Mouse (Mus musculus): ENCODE measurements at regions not wholly inside any gene's neighbourhood (a gene's known extent, or its start where the extent isn't known, plus 50 kb on each side); places are given as distances from the start of the nearest gene placed in this dataset.

- no peak for DNase-seq (ENCODE audit: low read depth, low spot score)
Measured at GRCm38 (mm10) chr15:56043282-56043681, 1434.1 kb downstream of the Slc22a22 start.

- no peak for DNase-seq (ENCODE audit: low read depth, low spot score)
Measured at GRCm38 (mm10) chr15:56042449-56042848, 1435.0 kb downstream of the Slc22a22 start.

- DNase-seq (ENCODE audit: low read depth, low spot score): no peak
Measured at GRCm38 (mm10) chr15:56030007-56030406, 1447.4 kb downstream of the Slc22a22 start.

DNA sequence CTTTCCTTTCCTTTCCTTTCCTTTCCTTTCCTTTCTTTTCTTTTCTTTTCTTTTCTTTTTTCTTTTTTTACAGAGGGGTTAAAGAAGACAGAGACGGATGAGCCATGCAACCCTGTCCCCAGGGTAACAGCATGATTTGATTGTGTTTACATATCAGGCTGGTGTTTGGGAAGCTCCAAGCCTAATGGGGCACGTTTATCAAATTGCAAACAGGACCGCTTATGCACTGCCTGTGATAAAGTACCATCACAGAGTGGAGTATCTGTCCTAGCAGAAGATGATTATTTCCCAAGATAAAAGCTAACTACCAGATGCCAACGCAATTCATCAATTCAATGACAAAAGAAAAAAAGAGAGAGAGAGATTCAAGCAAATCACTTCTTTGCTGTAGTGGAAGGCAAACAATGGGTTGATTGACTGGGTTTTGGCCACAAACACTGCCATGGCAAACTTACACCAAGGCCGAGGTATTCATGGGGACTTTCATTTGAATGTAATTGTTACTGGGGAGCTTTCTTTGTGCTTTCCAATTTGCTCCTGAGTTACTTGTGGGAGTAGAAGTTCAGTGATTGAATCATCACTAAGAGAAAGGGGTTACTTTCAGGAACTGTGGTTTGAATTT lies 1450.1 kb downstream of the Slc22a22 start:
- DNase-seq (ENCODE audit: low read depth, low spot score): no peak

DNA sequence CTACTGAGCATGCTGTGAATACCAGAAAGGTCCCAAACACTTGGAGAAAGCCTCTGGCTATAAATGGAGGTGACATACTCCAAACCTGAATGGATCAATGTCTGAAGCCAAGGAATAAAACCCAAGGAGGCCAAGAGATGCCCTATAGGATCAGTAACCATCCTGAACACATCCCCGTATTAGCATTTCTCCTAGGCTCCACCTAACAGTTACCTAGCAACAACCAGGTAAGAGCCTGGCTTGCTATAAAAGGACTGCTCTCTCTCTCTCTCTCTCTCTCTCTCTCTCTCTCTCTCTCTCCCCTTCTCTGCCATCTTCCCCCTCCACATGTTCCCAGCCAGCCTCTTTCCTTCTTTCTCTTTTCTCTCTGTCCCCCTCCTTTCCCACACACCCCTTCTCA lies 1452.7 kb downstream of the Slc22a22 start:
- no peak for DNase-seq (ENCODE audit: low read depth, low spot score)

DNA sequence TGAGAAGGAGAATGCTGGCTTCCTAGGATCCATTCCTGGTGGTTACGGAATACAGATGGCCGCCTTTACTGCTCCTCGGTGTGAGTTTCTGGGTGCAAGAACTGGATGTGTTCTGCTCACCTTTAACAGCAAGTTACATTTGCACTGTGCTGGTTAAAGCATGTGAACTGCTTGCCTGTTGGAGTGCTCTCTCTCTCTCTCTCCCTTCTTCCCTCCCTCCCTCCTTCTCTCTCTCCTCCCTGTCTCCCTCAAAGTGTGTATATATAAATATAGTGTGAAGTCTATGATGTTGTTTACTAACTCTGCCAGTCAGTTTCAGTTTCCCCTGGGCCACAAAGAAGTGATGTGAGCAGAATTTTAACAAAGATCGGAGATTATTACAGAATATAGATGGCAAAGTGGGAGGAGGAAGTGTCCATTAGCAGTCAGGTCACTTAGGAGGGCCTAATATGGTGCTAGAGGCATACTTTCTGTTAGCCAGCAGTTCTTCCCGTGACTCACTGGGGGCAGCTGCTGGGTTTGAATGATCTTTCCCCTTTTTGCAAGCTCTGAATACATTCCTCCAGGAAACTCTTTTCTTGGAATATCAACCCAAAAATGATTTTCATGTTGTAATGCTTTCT lies 1453.5 kb downstream of the Slc22a22 start:
- no peak for DNase-seq (ENCODE audit: low read depth, low spot score)

GRCm38 (mm10) chr15:56022315-56022714 lies 1455.1 kb downstream of the Slc22a22 start:
- no peak for DNase-seq (ENCODE audit: low read depth, low spot score)

- no peak for DNase-seq (ENCODE audit: low read depth, low spot score)
Measured at GRCm38 (mm10) chr15:56018141-56018540, 1459.3 kb downstream of the Slc22a22 start.

GRCm38 (mm10) chr15:56017561-56017960 lies 1459.9 kb downstream of the Slc22a22 start:
- no peak for DNase-seq (ENCODE audit: low read depth, low spot score)

DNA sequence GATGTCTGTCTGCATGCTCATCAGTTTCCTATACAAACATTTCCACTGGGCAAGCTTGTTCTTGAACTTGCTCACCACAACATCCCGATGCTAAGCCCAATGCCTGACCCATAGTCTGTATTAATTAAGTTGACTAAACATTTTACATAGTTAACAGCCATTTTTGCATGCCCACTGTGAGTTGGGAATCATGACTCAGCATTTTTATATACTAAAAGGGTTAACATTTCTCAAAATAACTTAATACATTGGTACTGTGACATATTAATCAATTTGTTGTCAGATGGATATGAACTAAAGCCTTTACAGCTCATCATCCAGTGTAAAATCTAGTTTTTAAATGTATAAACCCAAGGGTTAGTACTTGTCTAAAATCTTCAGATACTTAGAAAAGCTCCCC lies 1461.4 kb downstream of the Slc22a22 start:
- DNase-seq (ENCODE audit: low read depth, low spot score): no peak

GRCm38 (mm10) chr15:56014059-56014620 lies 1463.3 kb downstream of the Slc22a22 start:
- DNase-seq (ENCODE audit: low read depth, low spot score): no peak

DNA sequence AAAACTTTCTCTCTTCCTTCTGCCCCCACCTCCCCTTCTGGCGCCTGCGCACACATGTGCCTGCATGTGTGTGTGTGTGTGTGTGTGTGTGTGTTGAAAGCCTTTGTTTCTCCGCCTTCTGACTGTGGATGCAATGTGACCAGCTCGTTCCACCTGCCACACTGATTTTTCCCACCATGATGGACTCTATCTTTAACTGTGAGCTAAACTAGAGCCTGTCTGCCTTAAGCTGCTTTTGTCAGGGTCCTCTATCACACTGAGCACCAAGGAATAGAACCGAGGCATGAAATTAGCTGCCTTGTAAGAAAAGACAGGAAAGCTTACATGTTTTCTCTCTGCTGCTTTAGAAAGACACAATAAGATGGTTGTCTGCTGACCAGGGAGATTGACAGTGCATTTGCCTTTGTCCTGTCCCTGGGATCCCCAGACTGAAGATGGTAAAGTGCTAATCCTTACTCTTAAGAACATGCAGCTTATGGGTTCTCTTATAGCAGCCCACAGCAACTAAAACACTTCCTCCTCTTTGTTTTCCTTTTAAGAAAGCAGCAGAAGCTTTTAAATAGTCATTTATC lies 1468.7 kb downstream of the Slc22a22 start:
- DNase-seq (ENCODE audit: low read depth, low spot score): no peak

DNA sequence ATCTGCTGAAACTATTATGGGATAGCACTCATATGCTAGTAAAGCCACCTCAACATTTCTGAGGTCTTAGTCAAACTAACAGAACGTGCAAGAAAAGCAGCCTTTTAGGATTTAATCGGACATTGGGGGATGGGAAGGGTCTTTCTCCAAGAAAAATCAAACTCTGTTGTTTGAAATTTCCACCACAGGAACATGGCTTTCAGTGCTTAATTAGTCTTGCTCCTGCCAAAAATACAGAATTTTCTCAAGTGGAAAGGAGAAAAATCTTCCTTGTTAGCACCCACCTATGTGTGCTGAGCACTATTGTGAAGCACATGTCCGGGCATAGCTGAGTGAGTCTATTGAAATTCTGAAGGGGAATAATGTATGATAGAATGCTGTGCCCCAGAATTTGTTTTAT lies 1470.0 kb downstream of the Slc22a22 start:
- DNase-seq (ENCODE audit: low read depth, low spot score): no peak

DNA sequence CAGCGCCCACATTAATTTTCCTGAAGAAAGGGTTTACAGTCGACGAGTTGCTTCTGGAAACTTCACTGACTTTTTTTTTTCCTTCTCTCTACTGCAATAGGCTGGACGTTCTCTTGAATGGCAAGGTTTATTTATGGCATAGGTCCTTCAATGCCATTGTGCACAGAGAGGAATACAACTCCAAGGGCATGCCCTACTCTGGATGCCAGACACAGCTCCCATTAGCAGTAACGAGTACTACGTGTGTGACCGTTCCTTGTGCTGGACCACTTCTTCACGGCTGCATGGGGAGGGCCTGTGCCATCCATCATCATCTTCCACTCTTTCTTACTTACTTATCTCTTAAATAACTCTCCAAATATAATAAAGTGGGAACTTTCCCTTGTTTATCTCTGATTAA lies 1472.1 kb downstream of the Slc22a22 start:
- no peak for DNase-seq (ENCODE audit: low read depth, low spot score)

GRCm38 (mm10) chr15:56003921-56004320 lies 1473.5 kb downstream of the Slc22a22 start:
- DNase-seq (ENCODE audit: low read depth, low spot score): no peak

DNA sequence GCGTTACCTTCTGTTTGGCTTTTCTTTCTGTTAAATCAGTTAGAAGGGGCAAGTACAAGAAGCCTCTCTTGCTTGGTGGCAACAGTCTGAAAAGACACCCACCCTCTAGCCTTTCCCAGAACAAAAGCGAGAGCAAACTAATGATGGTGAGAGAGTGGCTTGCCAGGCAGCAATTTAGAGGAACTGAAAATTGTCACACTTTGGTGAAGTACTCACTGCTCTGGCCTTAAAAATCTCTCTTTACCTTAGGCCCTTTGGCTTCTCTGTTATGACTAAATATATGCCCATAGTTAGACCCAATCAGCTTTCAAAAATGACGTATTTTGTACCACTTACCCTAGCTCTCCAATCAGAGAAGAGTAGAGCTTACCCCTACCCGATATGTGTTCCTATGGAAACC lies 1477.8 kb downstream of the Slc22a22 start:
- no peak for DNase-seq (ENCODE audit: low read depth, low spot score)

- DNase-seq (ENCODE audit: low read depth, low spot score): no peak
Measured at GRCm38 (mm10) chr15:55997977-55998376, 1479.4 kb downstream of the Slc22a22 start.

- no peak for DNase-seq (ENCODE audit: low read depth, low spot score)
Measured at GRCm38 (mm10) chr15:55994680-55995079, 1482.7 kb downstream of the Slc22a22 start.

- DNase-seq (ENCODE audit: low read depth, low spot score): no peak
Measured at GRCm38 (mm10) chr15:55975843-55976242, 1501.6 kb downstream of the Slc22a22 start.

- no peak for DNase-seq (ENCODE audit: low read depth, low spot score)
Measured at GRCm38 (mm10) chr15:55966780-55967179, 1510.6 kb downstream of the Slc22a22 start.

DNA sequence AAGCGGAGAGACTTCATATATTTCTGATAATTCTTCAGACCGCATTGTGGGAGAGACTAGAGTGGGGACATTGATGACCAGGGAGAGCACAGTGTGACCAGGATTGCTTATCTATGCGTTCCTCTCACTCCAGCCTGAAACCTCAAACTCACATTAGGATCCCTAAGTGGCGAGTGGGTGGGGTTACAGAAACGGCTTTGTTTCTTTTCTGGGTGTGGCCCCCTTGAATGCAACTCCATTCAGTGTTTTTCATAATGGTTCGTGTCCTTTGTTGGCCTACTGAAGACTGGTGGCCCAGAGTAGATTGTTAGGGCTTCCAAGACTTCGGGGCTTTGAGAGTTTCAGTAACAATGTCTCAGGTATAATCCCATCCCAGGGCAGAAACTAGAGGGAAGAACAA lies 1512.1 kb downstream of the Slc22a22 start:
- no peak for DNase-seq (ENCODE audit: low read depth, low spot score)

DNA sequence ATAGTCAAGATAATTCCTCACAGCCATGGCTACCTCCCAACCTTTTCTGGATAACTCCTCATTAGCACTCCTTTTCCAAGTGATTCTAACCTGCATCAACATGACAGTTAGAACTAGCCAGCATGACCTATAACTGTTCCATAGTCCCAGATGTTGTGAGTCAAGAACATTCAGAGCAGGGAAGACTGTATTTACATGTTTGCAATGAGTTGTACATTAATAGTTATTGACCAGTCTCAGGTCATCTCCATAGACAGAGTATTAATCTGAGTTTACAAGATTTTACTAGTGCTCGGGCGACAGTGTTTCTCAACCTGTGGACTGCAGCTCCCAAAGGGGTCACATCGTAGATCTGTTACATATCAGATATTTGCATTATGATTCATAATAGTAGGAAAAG lies 1515.3 kb downstream of the Slc22a22 start:
- no peak for DNase-seq (ENCODE audit: low read depth, low spot score)

Data from c-Kit-negative CD71-positive TER-119-positive erythroid progenitor cells, embryonic 14.5 days (primary cell).